Mouse (Mus musculus) testis, postnatal 10 days (tissue): ENCODE measurements at regions not wholly inside any gene's neighbourhood (a gene's known extent, or its start where the extent isn't known, plus 50 kb on each side); places are given as distances from the start of the nearest gene placed in this dataset.

Experiments used
- DNase-seq: peaks from one replicate; pipeline ENCODE4 v3.0.0; 2021; ENCODE audit warnings: low spot score

DNA sequence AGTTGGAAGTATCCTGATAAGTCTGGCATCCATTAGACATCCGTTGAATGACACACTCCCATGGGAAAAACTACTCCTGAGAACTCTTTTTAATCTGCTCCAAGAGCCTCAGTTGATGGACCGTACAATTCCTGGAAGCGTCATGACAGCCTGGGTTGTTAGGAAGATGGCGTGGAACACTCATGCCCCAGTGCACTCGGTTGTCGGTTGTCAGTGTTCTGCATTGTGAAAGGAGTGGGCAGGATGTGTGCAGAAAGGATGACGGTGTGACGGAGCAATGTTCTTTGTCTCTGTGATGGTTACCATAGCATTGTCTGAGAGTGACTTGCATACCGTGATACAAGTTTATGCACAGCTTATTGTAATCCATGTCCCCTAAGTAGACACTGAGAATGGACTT is 164.4 kb downstream of the Slc30a10 start:
- DNase-seq: no peak

DNA sequence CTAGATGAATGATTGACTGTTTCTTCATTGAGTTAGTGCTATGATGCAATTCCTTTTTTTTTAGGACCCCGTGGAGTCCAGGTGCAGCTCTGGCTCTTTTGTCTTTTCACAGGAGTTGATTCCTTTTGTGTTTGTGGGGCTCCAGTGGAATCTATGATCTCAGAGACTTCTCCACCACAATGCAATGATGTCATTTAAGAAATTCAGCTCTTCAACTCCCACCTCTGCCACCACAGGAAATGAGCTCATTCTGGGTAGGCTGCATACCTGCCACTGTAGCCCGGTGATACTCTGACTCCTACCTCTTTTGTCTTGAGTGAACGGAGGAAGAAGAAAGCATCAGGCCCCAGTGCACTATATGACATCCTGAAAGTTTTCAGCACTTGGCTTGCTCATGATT is 173.8 kb downstream of the Slc30a10 start:
- no peak for DNase-seq

DNA sequence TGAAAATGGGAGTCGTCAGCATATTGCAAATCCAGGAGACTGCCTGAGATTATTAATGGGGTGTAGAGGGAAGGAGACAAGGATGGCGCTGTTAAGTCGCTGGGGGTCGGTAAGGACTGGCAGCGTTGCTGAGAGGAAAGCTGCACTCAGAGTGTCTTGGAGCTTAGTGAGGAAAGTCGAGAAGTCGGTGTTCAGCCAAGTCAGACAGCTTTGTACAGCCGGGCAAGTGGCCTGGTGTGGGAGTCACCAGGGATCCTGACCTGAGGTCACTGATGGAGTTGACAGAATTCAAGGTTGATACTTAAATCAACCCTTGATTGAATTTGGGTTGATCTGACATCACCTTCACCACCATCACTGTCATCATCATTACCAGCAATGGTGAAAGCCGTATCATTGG is 175.3 kb downstream of the Slc30a10 start:
- no peak for DNase-seq

DNA sequence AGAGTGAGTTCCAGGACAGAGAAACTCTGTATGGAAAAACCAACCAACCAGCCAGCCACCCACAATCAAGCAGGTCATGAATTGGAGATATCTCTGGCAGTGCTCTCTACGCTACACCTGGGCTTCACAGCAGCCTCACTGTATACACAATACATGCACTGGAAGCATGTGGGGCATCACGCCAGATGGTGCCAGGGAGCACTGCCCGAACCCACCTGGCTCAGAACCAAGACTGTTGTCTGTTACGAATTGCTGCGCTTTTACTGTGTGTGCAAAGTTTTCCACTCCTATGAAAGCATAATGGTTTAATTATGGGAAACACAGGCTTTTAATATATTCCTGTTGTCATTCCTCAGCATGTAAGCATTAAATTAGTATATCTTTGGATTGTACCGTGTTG is 184.0 kb downstream of the Slc30a10 start:
- no peak for DNase-seq

DNA sequence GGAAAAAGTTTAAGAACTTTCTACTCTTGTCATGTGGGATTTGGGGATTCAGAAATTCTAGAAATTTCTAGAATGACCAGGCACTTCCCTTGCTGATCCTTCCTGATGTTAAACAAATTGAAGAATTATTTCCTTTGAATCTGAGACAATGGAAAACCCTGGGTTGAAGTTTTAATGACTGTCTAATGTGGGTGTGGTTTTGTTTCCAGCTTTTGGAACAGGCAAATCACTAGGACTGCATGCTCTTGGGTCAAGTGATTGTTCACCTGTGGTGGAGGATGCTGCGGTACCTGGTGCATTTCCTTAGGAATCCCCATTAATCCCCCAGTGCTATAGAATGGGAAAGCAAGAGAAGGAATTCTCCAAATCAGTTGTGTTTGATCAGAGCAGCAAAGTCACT is 184.8 kb downstream of the Slc30a10 start:
- no peak for DNase-seq

DNA sequence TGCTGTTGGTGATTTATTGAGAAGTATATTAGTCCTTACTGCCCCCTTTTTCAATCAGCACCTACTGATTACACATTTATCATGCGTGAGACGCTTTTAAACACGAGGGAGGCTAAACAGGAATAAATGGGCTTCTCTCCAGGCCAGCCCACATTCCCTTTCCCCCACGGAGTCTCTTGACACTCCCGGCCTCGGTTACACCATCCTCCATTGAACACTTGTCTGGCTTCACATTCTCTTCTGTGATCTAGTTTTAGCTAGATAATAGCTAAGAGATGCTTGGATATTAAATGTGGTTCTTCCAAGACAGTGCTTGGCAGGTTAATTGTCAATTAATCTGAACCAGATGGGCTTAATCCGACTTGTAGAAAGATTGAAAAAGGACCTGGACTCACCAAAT is 189.4 kb downstream of the Slc30a10 start:
- no peak for DNase-seq

DNA sequence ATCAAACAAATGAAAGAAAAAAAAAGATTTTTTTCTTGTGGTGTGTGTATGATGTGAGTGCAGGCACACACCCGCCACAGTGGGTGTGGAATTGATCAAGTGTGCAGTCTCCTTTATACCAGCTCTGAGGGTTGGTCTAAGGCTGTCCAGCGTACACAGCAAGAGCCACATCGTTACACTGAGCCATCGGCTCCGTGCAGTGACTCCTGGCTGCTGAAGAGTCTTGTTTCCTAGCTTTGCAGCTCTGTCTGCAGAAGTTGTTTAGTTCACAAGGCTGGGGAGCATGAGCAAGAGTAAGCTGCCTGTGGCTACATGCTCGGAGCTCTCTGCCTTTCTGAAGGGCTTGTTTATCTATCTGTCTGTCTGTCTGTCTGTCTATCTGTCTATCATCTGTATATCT is 193.5 kb downstream of the Slc30a10 start:
- DNase-seq: no peak

DNA sequence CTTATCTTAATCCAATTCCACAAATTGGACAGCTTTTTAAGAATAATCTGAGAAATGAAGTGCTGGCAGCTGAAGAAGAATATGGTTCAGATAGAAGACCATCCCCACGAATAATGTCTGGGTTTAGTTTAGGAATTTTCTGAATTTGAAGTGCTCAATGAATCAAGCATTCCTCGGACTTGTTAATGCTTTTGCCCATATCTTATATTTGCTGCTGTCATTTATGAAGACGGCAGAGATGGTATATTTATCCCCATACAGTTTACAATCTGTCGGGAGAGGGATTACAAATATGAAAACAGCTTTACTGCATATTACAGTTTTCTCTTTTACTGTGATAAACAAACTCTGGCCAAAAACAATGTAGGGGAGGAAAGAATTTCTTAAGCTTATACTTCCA is 194.3 kb downstream of the Slc30a10 start:
- DNase-seq: no peak

DNA sequence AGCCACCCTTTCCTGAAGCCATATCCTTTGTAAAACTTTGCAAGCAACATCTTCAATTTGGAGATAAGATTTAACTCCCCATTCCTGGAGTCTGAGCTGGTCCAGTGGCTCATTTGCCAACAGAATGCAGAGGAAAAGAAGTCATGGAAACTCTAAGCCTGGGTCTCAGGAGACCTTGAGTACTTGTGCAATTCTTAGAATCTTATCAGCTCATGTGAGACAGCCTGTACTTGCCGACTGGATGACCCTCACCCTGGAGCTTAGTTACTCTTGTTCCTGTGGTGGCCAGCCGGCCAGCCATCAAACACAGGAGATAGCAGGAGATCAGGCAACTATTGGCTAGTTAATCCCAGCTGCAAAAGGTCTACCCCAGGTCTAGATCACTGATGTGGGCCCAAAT is 196.3 kb downstream of the Slc30a10 start:
- no peak for DNase-seq

DNA sequence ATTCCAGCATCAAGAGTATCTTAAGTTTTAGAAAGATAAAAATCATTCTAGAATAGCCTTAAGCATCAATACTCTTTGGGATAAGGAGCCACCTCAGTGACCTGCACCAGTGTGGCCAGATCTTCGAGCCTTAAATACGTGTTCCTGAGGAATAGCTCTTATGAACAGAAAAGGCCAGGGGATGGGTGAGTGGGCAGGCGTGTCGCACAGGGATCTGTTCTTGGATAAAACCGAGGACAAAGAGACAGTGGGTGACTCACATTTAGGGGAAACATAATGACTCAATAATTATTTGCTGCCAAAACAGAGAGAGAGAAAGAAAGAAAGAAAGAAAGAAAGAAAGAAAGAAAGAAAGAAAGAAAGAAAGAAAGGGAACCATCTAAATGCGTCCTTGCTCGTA is 200.4 kb downstream of the Slc30a10 start:
- no peak for DNase-seq

DNA sequence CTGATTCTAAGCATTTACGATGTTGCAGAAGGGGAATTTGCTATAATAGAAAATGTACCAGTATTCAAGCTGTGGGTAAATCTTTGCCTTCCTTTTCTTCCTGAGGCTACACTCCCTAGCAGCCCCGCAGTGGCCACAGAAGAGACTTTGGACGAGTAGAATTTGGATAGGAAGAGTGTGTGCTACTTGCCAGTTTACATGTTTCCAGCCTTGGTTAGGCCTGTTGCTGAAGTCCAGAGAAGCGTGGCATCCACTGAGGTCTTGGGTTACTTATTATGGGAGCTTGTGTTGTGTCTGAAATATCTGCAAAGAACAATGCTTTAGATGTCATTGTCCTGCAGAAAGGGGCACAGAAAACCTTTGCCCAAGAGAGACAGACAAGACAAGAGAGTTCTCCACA is 200.8 kb downstream of the Slc30a10 start:
- DNase-seq: no peak

DNA sequence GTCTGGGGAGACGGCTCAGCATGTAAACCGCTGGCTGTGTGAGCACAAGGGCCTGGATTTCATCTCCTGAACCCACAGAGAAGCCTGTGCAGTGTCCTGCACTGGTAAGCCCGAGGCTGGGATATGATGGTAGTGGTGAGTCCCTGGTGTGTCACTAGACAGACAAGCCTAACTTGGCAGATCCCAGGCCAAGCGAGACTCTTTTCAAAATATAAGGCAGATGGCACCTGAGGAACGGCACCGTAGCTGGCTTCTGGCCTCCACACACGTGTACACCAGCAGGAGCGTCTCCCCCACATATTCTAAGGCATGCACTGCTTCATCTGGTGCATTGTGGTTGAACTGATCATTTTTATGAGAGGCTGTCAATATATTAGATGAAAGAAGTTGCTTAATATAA is 202.6 kb downstream of the Slc30a10 start:
- DNase-seq: no peak

DNA sequence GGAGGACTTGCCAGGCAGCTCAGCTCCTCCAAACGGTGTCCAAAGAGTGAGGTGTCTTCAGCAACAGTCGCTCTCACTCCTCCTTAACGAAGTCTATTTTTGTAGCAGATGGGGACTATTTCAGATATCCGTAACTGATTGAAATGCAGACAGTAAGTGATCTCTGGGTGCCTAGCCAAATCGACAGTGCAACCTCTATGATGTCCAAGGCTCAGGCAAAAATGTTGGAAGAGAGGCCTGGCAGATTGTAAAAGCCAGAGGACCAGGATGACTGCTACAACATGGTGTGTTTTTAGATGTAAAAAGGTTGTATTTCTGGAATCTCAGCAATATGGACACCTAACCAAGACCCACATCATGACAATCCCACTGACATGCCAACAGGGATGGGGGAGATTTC is 204.8 kb downstream of the Slc30a10 start:
- no peak for DNase-seq

DNA sequence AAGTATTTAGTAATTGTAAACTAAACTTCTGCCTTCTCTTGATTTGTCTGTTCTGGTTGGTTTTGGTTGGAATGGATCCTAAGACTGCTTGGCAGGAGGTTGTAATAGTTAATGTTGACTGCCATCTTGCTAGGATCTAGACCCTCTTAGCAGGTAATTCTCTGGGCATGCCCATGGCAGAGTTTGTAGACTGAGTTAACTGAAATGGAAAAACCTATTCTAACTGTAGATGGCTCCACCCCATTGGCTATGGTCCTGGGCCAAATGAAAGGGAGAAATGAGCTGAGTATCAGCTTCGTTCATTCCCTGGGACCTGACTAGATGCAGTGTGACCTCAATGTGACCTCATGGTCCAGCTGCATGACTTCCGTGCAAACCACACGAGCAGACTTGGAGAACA is 207.7 kb downstream of the Slc30a10 start:
- no peak for DNase-seq

DNA sequence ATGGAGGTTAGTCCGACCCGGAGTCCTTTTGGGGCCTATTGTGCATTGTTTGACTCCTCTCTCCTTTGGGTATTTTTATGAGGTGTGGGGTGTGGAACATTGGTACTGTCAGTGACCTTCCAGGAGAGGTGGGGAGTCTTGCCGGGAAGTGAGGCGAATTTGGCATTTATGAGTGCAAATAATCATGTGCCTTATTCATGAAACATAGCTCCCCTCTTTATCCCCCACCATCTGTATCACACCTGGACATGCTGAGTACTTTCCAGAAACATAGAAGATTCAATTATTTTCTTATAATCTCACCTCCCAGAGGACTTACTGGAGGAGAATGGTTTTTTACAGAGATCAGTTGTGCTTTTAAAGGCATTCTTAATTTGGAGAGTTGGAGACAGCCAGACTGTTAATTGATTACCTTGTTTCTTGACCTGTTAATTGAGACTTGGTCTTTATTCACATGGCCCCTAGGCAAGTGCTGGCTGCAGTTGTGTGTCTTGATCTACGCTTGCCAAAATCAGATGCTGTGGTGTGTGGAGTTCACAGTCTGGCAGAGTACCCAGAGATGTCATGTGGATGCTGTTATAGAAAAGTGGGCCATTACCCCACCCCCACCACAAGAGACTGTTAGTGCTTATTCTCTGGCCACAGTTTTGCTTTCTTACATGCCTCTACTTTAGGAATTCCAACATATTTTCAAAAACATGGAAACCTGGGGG is 215.5 kb downstream of the Slc30a10 start:
- DNase-seq: no peak

DNA sequence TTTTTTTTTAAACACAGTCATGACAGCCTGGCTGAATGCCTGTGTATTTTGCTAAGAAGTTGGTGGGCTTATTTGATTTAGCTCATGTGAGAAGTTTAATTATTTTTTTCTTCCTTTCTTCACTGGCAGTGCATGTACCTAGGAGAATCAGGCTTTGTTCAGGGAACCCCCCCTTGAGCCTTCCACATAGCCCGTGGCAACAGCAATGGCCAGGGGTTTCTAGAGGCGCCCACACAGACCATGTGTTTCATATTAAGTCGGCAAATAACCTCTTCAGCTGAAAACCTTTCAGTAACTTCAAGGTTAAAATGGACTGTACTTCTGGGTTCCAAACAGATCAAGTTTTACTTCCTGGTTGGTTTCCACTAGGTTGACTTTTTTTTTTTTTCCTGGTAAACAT is 218.3 kb downstream of the Slc30a10 start:
- DNase-seq: no peak

DNA sequence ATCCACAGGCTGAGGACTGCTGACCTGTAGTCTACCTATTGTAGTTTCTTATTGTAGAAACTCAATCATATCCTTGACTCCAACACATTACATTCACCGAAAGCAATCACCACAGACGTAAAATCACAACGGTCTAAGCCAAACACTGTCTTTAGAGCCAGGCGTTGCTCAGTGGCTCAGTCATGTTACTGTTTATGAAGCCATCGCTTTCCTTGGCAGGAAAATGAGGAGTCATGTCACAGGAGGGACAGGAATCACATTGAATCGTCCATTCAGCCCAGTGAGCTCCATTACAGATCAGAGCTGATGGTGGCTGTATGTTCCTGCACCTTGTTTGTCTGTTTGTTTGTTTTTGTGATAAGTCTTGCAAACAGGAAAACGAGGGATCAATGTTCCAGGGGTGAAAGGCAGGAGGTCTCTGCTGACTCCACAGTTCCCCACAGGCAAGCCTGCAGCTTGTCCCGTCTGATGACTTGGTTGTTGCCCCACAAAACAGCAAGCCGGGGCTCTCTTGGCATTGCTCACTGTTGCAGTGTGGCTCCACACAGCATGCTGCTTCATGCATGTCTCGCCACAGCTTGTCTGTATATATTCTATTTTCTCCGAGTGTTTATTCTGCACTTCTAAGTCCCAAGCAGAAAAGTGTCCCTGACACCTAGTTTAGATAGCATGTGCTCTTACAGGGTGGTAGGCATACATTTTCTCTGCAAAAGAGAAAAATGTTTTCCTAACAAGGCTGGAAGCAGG is 221.2 kb downstream of the Slc30a10 start:
- DNase-seq: no peak

DNA sequence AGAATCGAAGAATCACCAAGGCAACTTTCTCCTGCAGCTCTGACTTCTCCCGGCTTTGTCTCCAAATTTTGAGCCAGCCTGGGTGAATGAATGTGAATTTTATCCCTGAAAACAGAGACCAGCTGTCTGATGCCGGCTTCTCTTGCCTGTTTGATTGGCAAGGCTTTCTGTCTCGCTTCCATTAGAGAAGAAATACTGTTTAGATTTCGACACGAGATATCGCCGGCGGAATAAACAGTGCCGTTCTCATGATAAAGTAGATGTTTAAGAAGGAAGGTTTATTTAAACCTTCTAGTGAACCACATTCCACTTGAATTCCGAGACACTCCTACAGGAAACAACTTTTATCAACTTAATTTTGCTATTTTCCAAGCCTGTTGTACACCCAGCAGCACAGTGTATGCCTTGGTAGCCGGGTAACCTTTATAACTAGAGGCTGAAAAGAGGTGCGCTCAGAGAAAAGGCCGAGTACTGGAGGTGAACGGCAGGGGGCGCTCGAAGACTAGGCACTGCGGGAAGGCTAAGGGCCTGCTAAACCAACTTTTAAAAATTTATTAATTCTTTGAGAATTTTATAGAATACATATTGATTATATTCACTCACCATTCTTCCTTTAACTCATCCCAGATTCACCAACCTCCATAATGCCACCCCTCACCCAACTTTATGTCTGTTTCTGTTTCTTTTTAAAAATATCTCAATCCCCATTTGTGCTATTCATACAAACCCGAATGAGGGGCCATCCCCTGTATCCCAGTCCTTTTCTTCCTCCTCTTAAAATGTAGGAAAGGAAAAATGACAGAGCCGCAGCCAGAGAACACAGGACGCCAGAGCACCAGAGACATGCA is 227.2 kb downstream of the Slc30a10 start:
- DNase-seq: peak; percentile 94

DNA sequence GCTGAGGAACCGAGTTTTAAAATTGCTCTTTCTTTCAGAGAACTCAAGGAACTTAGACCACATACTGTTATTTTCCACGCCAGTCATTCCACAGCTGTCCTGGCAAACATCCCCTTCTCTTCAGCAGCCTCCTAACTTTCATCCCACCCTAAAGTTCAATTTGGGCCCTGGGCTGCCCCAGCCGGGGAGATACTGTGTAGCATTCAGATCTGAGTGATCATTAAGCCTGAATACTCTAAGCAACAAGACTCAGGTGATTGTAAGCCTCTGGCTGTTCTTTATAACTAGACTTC is 227.8 kb downstream of the Slc30a10 start:
- no peak for DNase-seq

DNA sequence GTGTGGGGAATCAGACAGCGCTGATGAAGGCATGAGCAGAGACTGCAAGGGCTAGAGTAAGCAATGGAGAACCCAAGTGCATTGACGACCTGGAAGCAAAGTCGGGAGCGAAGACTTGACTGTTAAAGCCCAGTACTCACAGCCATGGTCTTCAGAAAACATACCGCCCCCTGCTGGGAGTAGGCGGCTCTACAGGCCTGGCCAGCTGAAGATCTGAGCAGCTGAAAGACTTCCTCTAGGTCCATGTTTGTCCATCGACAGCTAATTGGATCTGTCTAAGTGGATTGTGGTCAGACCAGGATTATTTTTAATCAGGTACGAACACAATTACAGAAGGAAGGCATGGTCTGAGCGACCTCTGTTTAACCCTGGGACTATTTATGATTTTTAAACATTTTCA is 230.0 kb downstream of the Slc30a10 start:
- DNase-seq: peak; percentile 57

DNA sequence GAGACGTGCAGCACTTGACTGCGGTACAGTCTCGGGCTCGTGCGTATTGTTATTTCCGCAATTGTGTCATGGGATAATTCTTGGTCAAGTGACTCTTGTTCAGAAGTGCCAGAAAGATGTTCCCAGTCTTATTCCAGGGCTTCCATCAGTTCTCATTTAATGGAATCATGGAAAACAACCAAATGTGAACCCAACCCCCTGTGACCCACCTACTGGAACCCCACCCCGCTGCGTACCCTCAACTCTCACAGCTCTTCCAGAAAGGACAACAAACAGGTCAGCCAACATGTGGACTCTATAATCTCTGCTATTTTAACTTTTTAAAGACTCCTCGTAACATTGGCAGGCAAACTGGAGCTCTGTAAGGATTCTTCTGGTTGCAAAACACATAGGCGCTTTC is 233.9 kb downstream of the Slc30a10 start:
- no peak for DNase-seq

DNA sequence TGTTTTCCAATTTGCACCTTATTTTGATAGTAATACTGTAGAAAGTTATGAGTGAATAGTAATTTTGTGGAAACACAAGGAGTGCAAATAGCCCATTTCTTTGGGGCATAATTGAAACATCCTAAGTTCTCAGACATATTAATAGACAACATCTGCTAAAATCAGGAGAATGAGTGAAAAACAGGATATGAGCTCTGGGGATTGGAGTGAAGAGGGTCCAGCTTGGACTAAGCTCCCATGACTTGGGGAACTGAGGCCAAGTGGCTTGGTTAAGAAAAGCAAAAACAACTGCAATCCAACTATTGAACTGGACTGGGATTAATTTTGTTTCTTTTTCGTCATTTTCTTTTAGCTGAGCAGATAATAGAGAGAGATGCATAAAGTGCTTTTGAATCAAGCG is 240.7 kb downstream of the Slc30a10 start:
- DNase-seq: no peak

DNA sequence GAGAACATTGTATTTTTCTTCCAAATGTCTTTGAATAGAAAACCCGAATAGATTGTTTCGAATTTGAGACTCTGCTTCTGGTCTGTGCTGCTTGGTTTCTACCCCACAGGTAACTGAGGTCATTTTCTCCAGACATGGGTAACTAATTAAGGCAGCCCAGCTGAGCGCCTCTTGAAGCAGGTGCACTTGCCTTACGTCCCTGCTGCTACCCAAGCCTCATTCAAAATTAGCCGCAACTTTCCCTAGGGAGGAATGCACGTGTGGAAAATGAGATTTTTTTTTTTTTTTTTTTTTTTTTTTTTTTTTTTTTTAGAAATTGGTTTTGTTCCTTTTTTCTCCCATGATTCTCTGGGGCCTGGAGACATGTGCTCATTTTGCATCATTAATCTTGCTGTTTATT is 245.1 kb downstream of the Slc30a10 start:
- DNase-seq: no peak
